Mouse (Mus musculus): ENCODE data around the gene Supt6. TPM values are rescaled to one million over a fixed set of nuclear protein-coding genes. Genes with fewer than 3 reads are reported as not detected.

The Supt6 gene
- polyA plus RNA-seq, 1 experiment from 2014 or later, result 11.4 TPM

GRCm38 (mm10) chr11:78195101-78195863 lies 50.5 kb downstream of the Supt6 start:
- Histone ChIP-seq H3K9ac (replicated peaks; ENCODE audit: low read depth) (no peak overlapping the region; the same call in 1 of the 2 replicates), H3K27me3 (replicated peaks; ENCODE audit: insufficient read depth, low read length) (no peaks in the 10 kb centered on the region), H3K4me2 (replicated peaks; ENCODE audit: low read depth, low read length) (peak overlapping the region; percentile 64), H3K27ac (ENCODE audit: low read length) (peak overlapping the region; percentile 47; the same call in 1 of the 2 replicates), H3K4me3 (ENCODE audit: low read depth, low read length) (peak overlapping the region; percentile 59), H3K9me3 (ENCODE audit: low read length) (no peaks in the 10 kb centered on the region), H3K4me1 (ENCODE audit: insufficient read depth, low read depth, low read length) (peaks cover under 1% of the 10 kb centered on the region; the same call in 1 of the 2 replicates), H3K36me3 (ENCODE audit: insufficient read depth, low read length) (no peaks in the 10 kb centered on the region)
- no peak for TF ChIP-seq CTCF (IDR thresholded peaks at IDR 0.05)
- no peak for TF ChIP-seq EP300 (IDR thresholded peaks at IDR 0.05)
- ATAC-seq, result no peak
- WGBS, result 50% methylated on average over 23 of the region's 23 CpGs
- DNase-seq (ENCODE audit: low spot score), result no peak

DNA sequence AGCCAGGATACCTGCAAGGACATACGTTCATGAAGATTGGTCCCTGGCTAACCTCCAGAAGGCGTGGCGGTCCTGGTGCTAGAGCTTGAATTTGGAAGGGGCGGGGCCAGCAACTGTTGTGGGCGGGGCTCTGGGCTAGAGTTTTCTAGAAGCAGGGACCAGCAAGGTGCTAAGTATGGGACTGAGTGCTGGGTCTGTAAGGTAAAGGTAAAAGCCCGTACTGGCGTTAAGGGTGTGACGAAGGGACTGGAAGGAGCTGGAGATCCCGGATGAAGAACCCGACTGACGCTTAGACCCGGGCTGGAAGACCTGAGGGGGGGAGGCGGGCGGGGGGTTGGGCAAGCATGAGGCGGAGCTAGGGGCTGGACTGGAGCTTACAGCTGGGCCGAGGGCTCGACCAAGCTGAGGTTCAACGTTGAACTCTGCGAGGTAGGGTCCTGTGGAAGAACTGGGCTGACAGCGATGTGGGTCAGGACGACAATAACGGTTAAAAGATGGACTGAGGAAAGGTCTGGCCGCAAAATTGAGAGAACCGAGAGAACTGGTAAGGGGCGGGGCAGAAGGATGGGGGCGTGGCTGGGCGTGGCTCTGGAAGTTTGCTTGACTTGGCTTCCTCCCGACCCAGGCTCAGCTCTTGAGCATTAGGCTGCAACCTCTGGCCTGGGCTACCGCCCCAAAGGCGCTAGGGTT lies 51.2 kb downstream of the Supt6 start:
- Histone ChIP-seq H3K27ac (ENCODE audit: low read length) (peak overlapping the region; percentile 47), H3K4me1 (ENCODE audit: insufficient read depth, low read depth, low read length) (peaks cover 8% of the 10 kb centered on the region; the same call in 1 of the 2 replicates), H3K4me3 (ENCODE audit: low read depth, low read length) (peak overlapping the region; percentile 59), H3K9me3 (ENCODE audit: low read length) (no peaks in the 10 kb centered on the region), H3K27me3 (replicated peaks; ENCODE audit: insufficient read depth, low read length) (no peaks in the 10 kb centered on the region), H3K4me2 (replicated peaks; ENCODE audit: low read depth, low read length) (peak overlapping the region; percentile 64), H3K9ac (replicated peaks; ENCODE audit: low read depth) (no peak overlapping the region; the same call in 1 of the 2 replicates), H3K36me3 (ENCODE audit: insufficient read depth, low read length) (no peaks in the 10 kb centered on the region)
- peak; percentile 89 for DNase-seq (ENCODE audit: low spot score)
- peak; percentile 87 for ATAC-seq
- WGBS, result 1% methylated on average over 30 of the region's 30 CpGs
- TF ChIP-seq CTCF (IDR thresholded peaks at IDR 0.05) (no peak), EP300 (IDR thresholded peaks at IDR 0.05) (no peak)

DNA sequence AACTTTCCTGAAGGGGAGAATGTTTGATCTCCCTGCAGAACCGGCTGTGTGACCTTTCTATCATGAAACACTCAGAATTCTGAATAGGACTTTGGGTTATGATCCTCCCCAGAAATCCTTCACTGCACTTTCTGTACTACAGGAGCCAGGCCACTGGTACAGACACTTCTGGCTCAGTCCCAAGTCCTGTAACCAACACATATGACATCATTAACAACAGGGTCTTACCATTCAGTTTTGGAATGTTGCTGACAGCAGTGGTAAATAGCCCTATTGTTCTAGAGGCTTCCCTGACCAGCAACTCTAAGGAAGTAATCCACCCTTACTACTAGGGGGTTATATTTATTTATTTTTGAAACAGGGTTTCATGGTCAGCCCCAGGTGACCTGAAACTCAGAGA lies 52.7 kb downstream of the Supt6 start, which contains the start of gene Proca1:
Proca1 (plus strand) TSS at position 280 of the 400 bp plus-strand sequence.
- peak within 1 kb of the TSS; percentile 64 for H3K4me2 ChIP-seq (replicated peaks; ENCODE audit: low read depth, low read length)
- ATAC-seq (no peak), DNase-seq (ENCODE audit: low spot score) (peak; percentile 51)
- H3K36me3 ChIP-seq (ENCODE audit: insufficient read depth, low read length), result no peaks in the 10 kb centered on the region
- no peaks in the 10 kb centered on the region for H3K27me3 ChIP-seq (replicated peaks; ENCODE audit: insufficient read depth, low read length)
- WGBS, result 38% methylated on average over 1 of the region's 1 CpGs
- H3K27ac ChIP-seq (ENCODE audit: low read length), result no peak within 1 kb of the TSS
- H3K4me3 ChIP-seq (ENCODE audit: low read depth, low read length), result no peak within 1 kb of the TSS
- no peak for TF ChIP-seq CTCF (IDR thresholded peaks at IDR 0.05)
- TF ChIP-seq EP300 (IDR thresholded peaks at IDR 0.05), result no peak
- no peaks in the 10 kb centered on the region for H3K9me3 ChIP-seq (ENCODE audit: low read length)
- peaks cover 9% of the 10 kb centered on the region; the same call in 1 of the 2 replicates for H3K4me1 ChIP-seq (ENCODE audit: insufficient read depth, low read depth, low read length)
- H3K9ac ChIP-seq (replicated peaks; ENCODE audit: low read depth), result no peak within 1 kb of the TSS

DNA sequence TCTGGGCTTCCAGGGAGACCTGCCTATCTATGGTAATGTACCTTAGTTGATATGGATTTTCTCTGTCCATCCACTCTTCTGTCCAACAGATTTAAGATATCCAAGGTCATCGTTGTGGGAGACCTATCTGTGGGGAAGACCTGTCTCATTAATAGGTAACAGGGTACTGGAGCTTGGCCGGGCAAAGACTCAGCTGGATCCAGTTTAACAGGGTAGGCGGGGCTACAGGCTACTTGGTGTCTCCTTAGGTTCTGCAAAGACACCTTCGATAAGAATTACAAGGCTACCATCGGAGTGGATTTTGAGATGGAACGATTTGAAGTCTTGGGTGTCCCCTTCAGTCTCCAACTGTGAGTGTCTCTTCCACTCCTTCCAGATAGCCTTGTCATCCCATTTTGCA lies 55.7 kb downstream of the Supt6 start:
- 39% methylated on average over 6 of the region's 6 CpGs for WGBS
- Histone ChIP-seq H3K27ac (ENCODE audit: low read length) (no peak overlapping the region), H3K4me3 (ENCODE audit: low read depth, low read length) (no peak overlapping the region), H3K9me3 (ENCODE audit: low read length) (no peaks in the 10 kb centered on the region), H3K36me3 (ENCODE audit: insufficient read depth, low read length) (no peaks in the 10 kb centered on the region), H3K9ac (replicated peaks; ENCODE audit: low read depth) (no peak overlapping the region), H3K27me3 (replicated peaks; ENCODE audit: insufficient read depth, low read length) (no peaks in the 10 kb centered on the region), H3K4me1 (ENCODE audit: insufficient read depth, low read depth, low read length) (peaks cover 9% of the 10 kb centered on the region; the same call in 1 of the 2 replicates), H3K4me2 (replicated peaks; ENCODE audit: low read depth, low read length) (peak overlapping the region; percentile 87)
- DNase-seq (ENCODE audit: low spot score) (no peak), ATAC-seq (no peak)
- no peak for TF ChIP-seq EP300 (IDR thresholded peaks at IDR 0.05)
- TF ChIP-seq CTCF (IDR thresholded peaks at IDR 0.05), result no peak

DNA sequence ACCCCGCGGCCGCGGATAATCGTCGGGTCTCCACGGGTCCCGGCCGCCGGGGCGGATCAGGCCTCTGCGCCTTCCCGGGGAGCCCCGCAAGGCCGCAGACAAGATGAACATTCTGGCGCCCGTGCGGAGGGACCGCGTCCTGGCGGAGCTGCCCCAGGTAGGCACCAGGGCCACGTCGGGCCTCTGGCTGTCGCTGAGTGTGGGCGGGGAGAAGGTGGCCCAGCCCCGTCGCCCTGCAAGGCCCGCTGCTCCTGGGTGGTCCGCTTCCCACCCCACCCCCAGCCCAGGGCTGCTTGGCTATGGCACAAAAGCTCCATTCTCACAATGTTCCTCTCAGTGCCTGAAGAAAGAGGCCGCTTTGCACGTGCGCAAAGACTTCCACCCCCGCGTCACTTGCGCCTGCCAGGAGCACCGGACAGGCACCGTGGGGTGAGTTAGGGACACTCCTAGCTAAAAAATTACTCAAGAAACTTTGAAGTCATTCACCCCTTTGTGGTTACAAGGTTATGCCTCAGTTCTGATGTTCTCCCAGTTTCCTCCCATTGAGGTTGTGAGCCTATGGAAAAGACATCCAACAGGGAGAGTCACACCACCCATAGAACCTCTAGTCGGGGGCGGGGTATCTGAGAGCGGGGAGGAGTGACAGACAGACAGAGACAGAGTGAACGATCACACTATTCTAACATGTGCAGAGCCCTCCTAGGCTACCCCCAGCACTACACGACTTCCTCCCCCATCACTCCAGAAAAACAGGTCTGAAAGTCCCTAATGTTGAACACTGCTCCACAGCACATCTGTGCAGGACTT lies 56.4 kb downstream of the Supt6 start:
- Histone ChIP-seq H3K9ac (replicated peaks; ENCODE audit: low read depth) (peak overlapping the region; percentile 77), H3K4me1 (ENCODE audit: insufficient read depth, low read depth, low read length) (peaks cover 9% of the 10 kb centered on the region; the same call in 1 of the 2 replicates), H3K36me3 (ENCODE audit: insufficient read depth, low read length) (no peaks in the 10 kb centered on the region), H3K27ac (ENCODE audit: low read length) (peak overlapping the region; percentile 95), H3K4me2 (replicated peaks; ENCODE audit: low read depth, low read length) (peak overlapping the region; percentile 87), H3K9me3 (ENCODE audit: low read length) (no peaks in the 10 kb centered on the region), H3K4me3 (ENCODE audit: low read depth, low read length) (peak overlapping the region; percentile 71), H3K27me3 (replicated peaks; ENCODE audit: insufficient read depth, low read length) (no peaks in the 10 kb centered on the region)
- WGBS, result 1% methylated on average over 31 of the region's 42 CpGs
- DNase-seq (ENCODE audit: low spot score), result peak; percentile 87
- peak; percentile 76 for ATAC-seq
- no peak for TF ChIP-seq EP300 (IDR thresholded peaks at IDR 0.05)
- TF ChIP-seq CTCF (IDR thresholded peaks at IDR 0.05), result no peak
